Mouse (Mus musculus): ENCODE results near the gene Sco1. TPM values are rescaled to one million over a fixed set of nuclear protein-coding genes. Genes with fewer than 3 reads are reported as not detected.
A peak's percentile ranks its signal among the peaks of the same experiment; 100 is the strongest.
"Not testable (repeated sequence)": the region's sequence is repeated elsewhere in the genome, so short reads cannot be mapped to it uniquely, and the experiment has no call there.

The Sco1 gene
- polyA plus RNA-seq, 1 experiment: 7.4 TPM

GRCm38 (mm10) chr11:67083239-67083638 lies 30.8 kb downstream of the Sco1 start:
- no peak for DNase-seq (ENCODE audit: extremely low spot score in 1 of 2, low spot score in 1 of 2)

GRCm38 (mm10) chr11:67083712-67084340 lies 31.4 kb downstream of the Sco1 start:
- no peak for DNase-seq (ENCODE audit: extremely low spot score in 1 of 2, low spot score in 1 of 2)

- DNase-seq (ENCODE audit: extremely low spot score in 1 of 2, low spot score in 1 of 2): peak; percentile 38 to 85
Observed at GRCm38 (mm10) chr11:67085489-67085888, 33.0 kb downstream of the Sco1 start.

- DNase-seq (ENCODE audit: extremely low spot score in 1 of 2, low spot score in 1 of 2): no peak
Observed at GRCm38 (mm10) chr11:67086467-67087164, 34.1 kb downstream of the Sco1 start.

- DNase-seq (ENCODE audit: extremely low spot score in 1 of 2, low spot score in 1 of 2): no peak
Observed at GRCm38 (mm10) chr11:67087225-67087624, 34.8 kb downstream of the Sco1 start.

- DNase-seq (ENCODE audit: extremely low spot score in 1 of 2, low spot score in 1 of 2): not testable (repeated sequence)
Observed at GRCm38 (mm10) chr11:67092354-67092753, 39.9 kb downstream of the Sco1 start.

- DNase-seq (ENCODE audit: extremely low spot score in 1 of 2, low spot score in 1 of 2): no peak
Observed at GRCm38 (mm10) chr11:67093201-67093600, 40.7 kb downstream of the Sco1 start.

- no peak for DNase-seq (ENCODE audit: extremely low spot score in 1 of 2, low spot score in 1 of 2)
Observed at GRCm38 (mm10) chr11:67093652-67094051, 41.2 kb downstream of the Sco1 start.

- no peak for DNase-seq (ENCODE audit: extremely low spot score in 1 of 2, low spot score in 1 of 2)
Observed at GRCm38 (mm10) chr11:67094470-67094869, 42.0 kb downstream of the Sco1 start.

GRCm38 (mm10) chr11:67097709-67098108 lies 45.2 kb downstream of the Sco1 start:
- DNase-seq (ENCODE audit: extremely low spot score in 1 of 2, low spot score in 1 of 2): no peak

GRCm38 (mm10) chr11:67098427-67098826 lies 46.0 kb downstream of the Sco1 start:
- DNase-seq (ENCODE audit: extremely low spot score in 1 of 2, low spot score in 1 of 2): peak; percentile 61 to 71

- DNase-seq (ENCODE audit: extremely low spot score in 1 of 2, low spot score in 1 of 2): no peak
Observed at GRCm38 (mm10) chr11:67099241-67099640, 46.8 kb downstream of the Sco1 start.

- DNase-seq (ENCODE audit: extremely low spot score in 1 of 2, low spot score in 1 of 2): peak in 1 of 2 experiments; percentile 77
Observed at GRCm38 (mm10) chr11:67100169-67100568, 47.7 kb downstream of the Sco1 start.

GRCm38 (mm10) chr11:67101713-67102112 lies 49.2 kb downstream of the Sco1 start:
- DNase-seq (ENCODE audit: extremely low spot score in 1 of 2, low spot score in 1 of 2): peak in 1 of 2 experiments; percentile 76

- no peak for DNase-seq (ENCODE audit: extremely low spot score in 1 of 2, low spot score in 1 of 2)
Observed at GRCm38 (mm10) chr11:67103256-67103655, 50.8 kb downstream of the Sco1 start.

GRCm38 (mm10) chr11:67104242-67104641 lies 51.8 kb downstream of the Sco1 start:
- DNase-seq (ENCODE audit: extremely low spot score in 1 of 2, low spot score in 1 of 2): no peak

GRCm38 (mm10) chr11:67104714-67105113 lies 52.2 kb downstream of the Sco1 start:
- no peak for DNase-seq (ENCODE audit: extremely low spot score in 1 of 2, low spot score in 1 of 2)

GRCm38 (mm10) chr11:67105689-67106088 lies 53.2 kb downstream of the Sco1 start:
- DNase-seq (ENCODE audit: extremely low spot score in 1 of 2, low spot score in 1 of 2): no peak

- DNase-seq (ENCODE audit: extremely low spot score in 1 of 2, low spot score in 1 of 2): no peak
Observed at GRCm38 (mm10) chr11:67106973-67107372, 54.5 kb downstream of the Sco1 start.

GRCm38 (mm10) chr11:67110168-67110948 lies 57.9 kb downstream of the Sco1 start:
- peak; percentile 56 to 96 for DNase-seq (ENCODE audit: extremely low spot score in 1 of 2, low spot score in 1 of 2)
